Mouse (Mus musculus): ENCODE results near the gene Itih3.

- no peak for TF ChIP-seq CTCF (IDR thresholded peaks at IDR 0.05; ENCODE audit: low read depth)
- TF ChIP-seq EP300 (IDR thresholded peaks at IDR 0.05; ENCODE audit: low read depth): no peak
These were observed 48.3 kb downstream of the Itih3 start for GRCm38 (mm10) chr14:30875130-30875865.
